Mouse (Mus musculus): ENCODE results near the gene Arhgef40.

Gene Arhgef40

DNA sequence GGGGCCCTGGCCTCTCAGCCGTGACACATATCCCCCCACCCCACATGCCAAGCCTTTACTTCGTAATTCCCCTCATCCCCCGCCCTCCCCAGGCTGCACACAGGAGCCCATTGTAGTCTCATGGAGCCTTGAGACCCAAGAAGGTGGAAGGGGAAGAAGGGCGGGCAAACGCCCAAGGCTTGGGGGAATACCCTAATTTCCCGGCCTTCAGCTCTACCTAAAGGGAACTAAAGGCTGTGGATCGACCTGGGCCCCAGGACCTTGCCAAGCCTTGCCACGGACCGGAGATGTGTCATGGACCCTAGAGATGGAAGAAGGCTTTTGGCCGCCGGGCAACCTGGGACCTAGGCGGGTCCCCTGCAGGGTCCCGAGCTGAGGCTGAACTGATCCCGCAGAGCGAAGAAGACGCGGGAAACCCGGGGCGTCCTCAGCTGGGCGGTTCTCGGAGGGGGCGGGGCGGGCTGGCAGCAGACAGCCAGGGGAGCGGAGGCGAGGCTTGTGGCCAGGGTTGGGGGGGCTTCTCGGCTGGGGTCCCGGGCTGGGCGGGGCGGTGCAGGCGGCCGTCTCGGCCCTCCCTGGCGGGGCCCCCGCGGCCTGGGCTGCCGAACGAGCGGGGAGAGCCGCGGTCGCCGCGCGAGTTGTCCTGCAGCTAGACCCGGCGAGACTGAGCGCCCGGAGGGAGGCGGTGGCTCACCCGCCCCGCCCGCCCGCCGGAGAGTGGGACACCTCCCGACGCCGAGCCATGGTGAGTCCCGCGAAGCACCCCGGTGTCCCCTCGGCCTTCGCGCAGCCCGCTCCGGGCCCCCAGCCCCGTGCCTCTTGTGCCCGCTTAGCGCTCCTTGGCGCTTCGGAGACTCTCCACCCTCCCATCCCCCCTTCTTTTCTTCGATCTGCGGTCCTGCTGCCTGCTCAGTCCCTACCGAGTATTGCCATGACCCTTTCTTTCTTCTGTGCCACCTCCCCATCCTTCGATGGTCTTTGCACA, at the start of gene Arhgef40:
Gene Arhgef40, plus strand, starts transcription at position 473 of the 985 bp plus-strand sequence.
- DNase-seq (ENCODE audit: low spot score): no peak

DNA sequence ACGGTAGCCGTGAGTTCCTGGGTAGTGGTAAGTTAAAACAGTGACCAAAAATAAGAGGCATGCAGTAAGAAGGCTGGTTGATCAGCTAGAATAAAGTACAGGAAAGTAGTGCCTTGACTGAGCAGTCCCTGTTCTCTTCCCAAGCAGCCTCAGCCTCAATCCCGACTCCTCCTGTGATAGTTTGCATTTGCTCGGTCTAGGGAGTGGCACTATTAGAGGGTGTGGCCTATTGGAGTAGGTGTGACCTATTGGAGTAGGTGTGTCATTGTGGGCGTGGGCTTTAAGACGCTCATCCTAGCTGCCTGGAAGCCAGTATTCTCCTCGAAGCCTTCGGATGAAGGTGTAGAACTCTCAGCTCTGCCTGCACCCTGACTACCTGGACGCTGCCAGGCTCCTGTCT, 45.5 kb upstream of the Arhgef40 start:
- DNase-seq (ENCODE audit: low spot score): no peak

DNA sequence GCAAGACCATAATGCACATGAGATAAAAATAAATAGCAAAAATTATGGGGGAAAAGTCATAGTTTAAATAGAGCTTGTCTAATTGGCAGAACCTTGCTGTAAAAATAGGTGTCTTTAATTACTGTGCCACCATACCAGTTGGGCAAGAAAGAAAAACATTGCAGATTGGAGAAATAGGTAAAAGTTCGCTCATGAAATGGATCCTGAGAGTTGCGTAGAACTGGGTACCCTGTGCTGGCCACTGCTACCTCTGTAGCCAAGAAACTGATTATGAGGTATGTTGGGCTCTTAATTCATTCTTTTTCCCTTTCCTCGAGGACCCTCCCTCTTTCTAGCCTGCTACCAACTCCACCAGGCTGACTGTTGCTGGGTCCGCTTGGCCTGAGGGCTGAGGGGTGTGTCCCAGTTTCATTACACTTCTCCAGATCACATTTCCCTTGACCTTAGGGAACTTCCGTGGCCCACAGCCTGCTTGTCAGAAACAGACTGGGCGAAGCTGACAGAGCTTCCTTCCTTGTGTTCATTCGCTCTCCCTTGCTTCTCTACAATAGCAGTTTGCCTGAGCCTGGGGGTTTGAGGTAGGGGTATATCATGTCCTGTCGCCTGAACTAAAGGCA, 43.5 kb upstream of the Arhgef40 start:
- DNase-seq (ENCODE audit: low spot score): no peak

DNA sequence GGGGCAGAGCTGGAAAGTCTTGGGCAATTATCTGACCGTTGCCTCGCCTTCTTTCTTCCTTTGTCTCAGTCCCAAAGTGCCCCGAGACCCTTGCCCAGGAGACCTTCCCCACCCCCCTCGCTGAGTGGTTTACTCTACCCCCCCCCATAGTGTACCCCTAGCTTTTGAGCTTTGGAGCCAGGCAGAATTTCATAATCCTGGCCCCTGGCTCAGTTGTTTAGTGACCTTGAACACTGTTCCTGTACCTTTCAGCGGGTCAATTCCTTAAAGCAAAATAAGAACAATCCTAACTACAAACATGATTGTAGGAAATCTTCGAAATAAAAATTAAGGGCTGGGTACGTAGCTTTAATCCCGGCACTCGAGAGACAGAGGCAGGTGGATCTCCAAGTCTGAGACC, 42.9 kb upstream of the Arhgef40 start:
- no peak for DNase-seq (ENCODE audit: low spot score)

DNA sequence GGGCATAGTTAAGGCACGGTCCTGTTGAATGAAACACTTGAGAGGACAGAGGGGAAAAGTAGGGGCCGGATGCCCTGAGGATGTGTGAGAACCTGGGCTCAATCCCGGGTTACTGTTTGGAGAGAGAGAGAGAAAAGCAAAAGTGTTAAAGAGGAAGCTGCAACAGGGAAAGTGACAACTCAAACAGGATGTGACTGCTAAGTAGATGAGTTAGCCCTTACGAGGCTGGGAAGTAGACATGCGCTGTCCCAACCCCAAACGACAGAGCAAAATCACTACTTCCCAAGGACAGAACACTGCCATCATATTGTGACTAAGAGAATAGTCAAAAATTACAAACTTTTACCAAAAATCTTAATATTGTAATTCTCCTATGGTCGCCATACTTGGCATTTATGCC, 42.3 kb upstream of the Arhgef40 start:
- no peak for DNase-seq (ENCODE audit: low spot score)

DNA sequence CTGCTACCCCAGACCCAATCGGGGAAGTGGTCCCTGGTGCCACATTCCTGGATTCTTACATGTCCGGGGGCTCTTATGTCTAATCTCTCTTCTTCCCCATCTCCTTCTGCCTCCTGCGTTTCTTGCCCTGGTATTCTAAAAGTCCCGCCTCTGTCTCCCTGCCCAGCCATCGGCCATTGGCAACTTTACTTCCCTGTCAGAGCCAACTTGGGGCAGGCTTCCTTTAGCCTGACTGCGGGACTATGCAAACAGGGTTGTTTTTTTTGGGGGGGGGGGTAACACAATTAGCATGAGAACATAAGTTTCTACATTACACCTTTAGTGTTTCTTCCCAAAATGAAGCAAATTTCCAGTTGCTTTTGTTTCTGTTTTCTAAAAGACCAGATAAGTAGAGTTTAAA, 41.2 kb upstream of the Arhgef40 start:
- DNase-seq (ENCODE audit: low spot score): no peak

DNA sequence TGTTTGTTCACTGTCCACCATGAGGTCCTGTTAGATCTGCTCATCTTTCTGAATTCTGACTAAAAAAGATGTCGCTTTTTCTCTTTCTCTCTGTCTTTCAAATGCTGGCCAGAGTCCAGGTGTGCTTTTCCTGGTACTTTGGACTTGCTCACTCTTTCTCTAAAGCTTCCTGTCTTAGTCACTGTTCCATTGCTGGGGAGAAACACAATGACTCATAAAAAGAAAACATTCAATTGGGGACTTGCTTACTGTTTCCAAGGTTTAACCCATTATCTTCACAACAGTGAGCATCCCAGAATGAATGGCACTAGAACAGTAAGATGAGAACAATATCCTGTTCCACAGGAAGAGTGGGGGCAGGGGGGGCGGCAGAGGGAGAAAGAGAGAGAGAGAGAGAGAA, 24.2 kb upstream of the Arhgef40 start:
- no peak for DNase-seq (ENCODE audit: low spot score)

DNA sequence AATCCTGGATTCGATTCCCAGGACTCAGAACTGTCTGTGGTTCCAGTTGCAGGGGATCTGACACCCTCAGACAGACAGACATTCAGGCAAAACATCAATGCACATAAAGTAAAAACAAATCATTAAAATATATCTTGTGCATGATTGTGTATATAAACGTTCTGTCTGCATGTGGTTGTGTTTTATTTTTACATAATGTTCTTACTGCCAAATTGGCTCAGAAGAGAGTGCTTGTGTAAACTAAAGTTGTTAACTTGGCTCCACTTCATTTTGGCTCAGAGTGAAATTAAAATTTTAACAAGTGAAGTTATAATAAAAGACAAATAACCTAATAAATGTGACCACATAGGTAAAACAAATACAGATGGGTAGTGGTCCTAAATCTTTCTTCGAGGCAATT, 17.1 kb upstream of the Arhgef40 start:
- no peak for DNase-seq (ENCODE audit: low spot score)

DNA sequence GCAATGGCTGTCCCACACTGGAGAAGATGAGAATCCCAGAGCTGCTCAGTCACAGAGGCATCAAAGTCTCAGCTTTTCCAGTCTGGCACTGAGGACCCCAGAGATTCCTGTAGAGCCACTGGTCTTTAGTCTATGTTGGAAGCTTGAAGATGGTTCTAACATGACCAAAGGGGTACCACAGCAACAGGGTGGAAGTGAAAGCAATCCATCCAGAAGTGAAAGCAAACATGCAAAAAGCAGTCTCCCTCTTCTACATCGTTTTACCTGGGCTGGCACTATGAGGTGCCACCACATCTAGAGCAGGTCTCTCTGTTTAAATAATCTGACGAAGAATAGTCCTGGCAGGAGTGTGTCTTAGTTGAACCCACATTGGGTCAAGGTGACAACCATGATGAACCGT, 5.3 kb upstream of the Arhgef40 start:
- DNase-seq (ENCODE audit: low spot score): no peak

DNA sequence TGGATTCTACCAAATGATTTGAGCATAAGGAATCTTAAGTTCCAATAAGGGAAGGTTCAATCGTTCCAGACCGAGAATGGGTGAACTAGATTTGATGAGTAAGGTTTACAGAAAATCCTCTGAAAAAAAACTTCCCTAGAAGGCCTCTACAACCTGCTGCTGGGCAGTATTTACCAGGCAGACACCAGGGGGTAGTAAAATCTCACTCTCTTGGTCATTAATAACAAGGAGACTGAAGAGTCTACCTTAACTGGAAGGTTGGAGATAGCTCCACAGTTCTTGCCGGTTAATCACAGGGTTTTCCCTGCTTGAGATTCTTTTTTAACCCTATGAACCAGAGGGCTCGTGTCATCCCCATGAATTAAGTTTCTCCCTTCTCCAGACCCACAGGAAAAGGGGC, 1.3 kb upstream of the Arhgef40 start:
- DNase-seq (ENCODE audit: low spot score): no peak

DNA sequence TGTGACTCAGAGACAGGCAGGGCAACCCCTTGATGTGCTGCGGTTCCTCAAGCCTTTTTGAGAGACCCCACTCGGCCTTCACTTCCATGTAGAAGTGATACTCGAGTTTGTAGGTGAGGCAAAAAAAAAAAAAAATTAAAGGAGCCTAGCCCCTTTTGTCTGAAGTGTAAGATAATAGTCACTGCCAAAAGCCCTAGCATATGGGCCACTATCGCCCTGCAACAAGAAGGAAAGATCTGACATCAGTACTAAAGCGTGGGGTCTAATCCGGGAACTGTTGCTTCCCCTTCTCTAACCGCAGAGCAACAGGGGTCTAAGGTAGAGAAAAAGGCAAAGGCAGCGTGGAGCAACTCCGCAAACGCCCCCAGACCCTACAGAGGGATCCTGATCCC, 668 bp upstream of the Arhgef40 start:
- DNase-seq (ENCODE audit: low spot score): no peak

DNA sequence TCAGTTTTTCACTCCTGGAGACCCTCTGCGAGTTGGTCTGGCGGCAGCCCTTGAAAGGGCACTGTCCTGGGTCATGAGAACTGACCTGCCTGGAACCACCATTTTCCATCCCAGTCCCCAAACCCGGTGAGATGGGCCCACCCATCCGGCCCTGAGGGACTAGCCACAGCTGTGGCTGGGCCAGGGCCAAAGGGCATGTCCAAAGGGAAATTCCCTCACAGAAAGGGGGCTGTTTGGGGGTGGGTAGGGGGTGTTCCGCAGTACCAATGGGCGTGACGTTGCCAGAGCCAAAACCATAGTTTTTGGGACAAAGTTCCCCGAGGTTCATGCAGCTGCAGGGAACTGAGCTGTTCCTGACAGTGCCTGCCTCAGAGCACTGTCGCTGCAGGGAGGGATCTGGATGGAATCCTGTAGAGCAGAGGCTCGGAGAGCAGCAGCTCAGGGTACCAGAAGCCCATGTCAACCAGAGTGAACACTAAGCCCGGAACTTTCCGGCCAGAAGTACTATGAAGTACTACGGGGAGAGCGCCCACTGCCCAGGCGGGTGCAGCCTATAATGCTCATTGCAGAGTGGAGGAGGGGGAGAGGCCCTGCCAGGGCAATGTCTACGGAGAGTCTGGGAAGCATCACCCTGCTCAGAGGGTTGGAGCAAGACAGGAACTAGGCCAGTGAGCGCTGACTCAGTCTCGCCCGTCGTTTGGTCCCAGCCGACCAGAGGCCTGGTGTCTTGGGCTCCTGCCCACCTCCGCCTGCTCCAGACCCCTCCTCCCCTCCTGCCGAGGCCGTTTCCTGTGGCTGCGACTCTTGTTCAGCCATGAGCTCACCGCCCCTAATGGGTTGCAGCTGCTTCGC, 1.0 kb downstream of the Arhgef40 start:
- no peak for DNase-seq (ENCODE audit: low spot score)

DNA sequence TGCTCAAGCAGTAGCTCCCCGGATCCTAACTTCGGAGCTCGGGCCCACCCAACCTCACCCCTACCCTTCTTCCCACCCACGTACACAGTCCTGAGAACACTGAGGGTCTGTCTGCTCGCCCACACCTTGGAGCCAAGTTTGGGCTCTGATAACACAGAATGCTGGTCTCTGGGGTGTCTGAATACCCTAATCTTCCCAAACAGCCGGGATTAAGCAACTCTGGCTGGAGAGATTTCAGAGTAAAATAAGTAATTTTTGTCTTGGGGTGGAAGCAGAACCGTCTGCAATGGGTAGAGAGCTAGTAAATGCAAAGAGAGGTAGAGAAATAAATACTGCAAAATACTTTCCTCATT, 1.6 kb downstream of the Arhgef40 start:
- DNase-seq (ENCODE audit: low spot score): no peak

DNA sequence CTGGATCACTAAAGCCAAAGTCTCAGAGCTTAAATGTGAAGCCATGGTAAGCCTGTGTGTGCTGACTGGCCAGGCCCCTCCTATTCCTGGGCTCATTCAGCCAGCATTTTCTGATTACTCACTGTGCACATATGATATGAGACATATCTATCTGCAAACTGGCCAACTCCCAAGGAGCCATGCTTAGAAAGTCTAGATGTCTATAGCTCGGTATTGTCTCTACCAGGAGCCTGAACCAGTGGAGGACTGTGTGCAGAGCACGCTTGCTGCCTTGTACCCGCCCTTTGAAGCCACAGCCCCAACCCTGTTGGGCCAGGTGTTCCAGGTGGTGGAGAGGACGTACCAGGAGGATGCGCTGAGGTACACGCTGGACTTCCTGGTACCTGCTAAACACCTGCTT, 2.7 kb downstream of the Arhgef40 start:
- DNase-seq (ENCODE audit: low spot score): no peak

DNA sequence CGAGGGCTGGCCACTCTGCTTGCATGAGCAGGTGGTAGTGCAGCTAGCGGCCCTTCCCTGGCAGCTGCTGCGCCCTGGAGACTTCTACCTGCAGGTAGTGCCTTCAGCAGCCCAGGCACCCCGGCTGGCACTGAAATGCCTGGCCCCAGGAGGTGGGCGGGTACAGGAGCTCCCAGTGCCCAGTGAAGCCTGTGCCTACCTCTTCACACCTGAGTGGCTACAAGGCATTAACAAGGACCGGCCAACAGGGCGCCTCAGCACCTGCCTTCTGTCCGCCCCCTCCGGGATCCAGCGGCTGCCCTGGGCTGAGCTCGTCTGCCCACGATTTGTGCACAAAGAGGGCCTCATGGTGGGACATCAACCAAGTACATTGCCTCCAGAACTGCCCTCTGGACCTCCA, 4.2 kb downstream of the Arhgef40 start:
- DNase-seq (ENCODE audit: low spot score): no peak

DNA sequence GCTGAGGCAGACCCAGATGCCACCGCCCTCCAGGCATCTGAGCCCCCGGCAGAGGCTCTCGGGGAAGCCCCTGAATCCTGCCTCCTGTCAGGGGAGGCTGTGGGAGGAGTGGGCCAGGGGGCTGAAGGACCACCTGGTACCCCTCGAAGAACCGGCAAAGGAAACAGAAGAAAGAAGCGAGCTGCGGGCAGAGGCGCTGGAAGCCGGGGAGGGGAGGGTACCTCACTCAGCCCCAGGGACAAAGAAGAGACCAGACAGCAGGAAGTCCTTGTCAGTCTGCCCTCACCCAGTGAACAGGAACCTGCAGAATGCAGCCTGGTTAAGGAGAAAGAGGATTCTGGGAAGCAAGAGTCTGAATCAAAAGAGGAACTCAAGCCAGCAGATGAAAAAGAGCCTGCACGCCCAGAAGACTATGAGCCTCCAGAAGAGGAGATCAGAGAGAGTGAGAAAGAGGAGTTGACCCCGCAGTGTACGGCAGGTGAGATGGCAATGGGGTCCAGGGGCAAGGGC, 5.0 kb downstream of the Arhgef40 start:
- no peak for DNase-seq (ENCODE audit: low spot score)

DNA sequence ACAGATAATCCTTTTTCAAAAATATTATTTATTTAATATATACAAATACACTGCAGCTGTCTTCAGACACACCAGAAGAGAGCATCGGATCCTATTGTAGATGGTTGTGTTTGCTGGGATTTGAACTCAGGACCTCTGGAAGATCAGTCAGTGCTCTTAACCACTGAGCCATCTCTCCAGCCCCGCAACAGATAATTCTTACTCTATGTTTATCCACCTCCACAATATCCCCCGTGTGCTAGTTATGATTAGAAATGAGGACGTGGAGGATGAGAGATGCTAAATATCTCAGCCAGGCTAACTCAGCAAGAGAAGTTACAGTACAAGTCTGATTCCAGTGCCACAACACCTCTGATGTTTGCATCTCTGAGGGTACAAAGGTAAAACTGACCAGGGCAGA, 9.9 kb downstream of the Arhgef40 start:
- DNase-seq (ENCODE audit: low spot score): no peak

DNA sequence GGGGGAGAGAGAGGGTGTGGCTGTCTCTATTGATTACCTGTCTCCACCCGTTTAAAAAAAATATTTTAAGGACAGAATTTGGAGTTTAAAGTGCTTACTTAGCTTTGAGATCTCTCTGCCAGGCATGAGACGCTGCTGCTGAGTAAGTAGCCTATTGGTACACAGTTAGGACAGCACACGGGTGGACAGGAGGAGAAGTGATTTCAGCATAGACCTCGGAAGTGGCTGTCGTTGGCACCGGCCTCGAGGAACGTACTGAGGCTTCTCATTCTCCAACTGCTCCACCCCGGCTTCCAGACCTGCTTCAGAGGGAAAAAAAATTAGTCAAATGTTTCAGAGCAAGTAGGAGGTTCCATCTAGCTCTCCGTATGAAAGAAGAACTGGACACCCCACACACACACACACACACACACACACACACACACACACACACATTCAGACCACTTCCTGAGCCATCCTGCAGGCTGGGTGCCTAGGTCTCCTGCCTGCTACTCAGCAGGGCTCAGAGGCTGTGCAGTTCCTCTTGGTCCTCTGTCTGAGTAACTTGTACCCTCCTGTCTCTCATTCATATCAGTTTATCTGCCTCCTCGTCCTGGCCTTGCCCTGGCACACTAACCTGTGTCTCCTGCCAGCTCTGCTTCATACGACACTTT, 10.8 kb downstream of the Arhgef40 start:
- no peak for DNase-seq (ENCODE audit: low spot score)

DNA sequence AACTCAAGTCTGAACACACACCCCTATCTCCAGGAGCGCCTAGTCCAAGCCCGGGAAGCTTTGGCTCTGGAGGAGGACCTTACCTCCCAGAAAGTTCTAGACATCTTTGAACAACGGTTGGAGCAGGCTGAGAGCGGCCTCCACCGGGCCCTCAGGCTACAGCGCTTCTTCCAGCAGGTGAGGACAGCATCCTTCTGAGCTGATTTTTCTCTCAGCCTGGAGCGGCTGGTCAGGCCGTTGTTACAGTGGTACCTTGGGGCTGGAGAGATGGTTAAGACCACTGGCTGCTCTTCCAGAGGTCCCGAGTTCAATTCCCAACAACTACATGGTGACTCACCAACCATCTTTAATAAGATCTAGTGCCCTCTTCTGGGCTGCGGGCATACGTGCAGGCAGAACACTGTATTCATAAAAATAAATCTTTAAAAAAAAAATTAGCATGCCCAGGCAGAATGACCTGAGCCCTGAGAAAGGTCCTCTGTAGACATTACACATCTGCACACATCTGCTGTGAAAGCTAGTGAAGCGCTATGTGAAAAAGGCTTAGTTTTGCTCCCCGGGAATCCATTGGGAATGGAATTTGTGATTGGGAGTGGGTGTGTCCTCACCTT, 11.8 kb downstream of the Arhgef40 start:
- DNase-seq (ENCODE audit: low spot score): no peak

DNA sequence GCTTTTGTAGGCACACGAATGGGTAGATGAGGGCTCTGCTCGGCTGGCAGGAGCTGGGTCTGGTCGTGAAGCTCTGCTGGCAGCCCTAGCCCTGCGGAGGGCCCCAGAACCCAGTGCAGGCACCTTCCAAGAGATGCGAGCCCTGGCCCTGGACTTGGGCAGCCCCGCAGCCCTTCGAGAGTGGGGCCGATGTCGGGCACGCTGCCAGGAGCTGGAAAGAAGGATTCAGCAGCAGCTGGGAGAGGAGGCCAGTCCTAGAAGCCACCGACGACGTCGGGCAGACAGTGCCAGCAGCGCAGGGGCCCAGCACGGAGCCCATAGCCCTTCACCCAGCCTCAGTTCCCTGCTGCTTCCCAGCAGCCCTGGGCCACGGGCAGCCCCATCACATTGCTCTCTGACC, 12.3 kb downstream of the Arhgef40 start:
- DNase-seq (ENCODE audit: low spot score): no peak

DNA sequence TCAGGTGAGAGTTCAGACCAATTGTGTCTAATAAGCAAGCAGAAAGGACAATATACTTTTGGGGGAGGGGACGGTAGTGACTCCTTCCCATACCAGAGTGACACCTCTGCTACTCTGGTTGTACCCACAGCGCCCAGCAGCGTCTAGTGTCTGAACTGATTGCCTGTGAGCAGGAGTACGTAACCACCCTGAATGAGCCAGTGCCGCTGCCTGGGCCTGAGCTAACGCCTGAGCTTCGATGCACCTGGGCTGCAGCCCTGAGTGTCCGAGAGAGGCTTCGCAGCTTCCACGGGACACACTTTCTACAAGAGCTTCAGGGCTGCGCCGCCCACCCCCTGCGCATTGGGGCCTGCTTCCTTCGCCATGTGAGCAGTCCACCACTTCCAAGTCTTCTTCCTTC, 13.0 kb downstream of the Arhgef40 start:
- DNase-seq (ENCODE audit: low spot score): no peak

All from urinary bladder, postnatal 10 days (tissue).